Mouse (Mus musculus) T-helper 1 cell (primary cell): ENCODE measurements at regions not wholly inside any gene's neighbourhood (a gene's known extent, or its start where the extent isn't known, plus 50 kb on each side); places are given as distances from the start of the nearest gene placed in this dataset.

Experiments
- in situ Hi-C: fragments of 300-600 bp; cut with MboI, MseI; formaldehyde crosslinking; loops from one replicate; pipeline ENCODE4 v1.15.1; 2025; ENCODE audit warnings: high pct_unique_total_duplicates

DNA sequence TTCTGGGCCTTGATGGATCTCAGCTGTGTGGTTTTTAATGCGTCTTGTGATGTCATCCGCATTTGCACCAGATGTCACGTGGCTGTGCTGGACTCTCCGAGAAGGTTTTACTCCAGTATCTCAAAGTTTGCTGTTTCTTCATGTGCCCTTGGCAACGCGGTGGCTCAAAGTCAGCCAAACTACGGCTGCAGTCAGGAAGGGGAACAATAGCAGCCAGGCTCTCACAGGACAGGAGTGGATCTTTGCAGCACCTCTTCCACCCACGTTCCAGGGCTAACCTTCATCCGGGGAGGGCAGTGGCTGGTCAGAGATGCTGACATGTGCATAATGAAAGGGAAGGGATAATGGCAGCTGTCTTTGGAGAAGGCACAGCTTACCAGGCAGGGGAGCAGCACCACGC is 127.6 kb upstream of the Psmd7 start:
- in situ Hi-C loops = loop anchor here (5.0 kb wide), 1 partner anchor 34 kb away; no protein-coding TSS in a partner anchor

DNA sequence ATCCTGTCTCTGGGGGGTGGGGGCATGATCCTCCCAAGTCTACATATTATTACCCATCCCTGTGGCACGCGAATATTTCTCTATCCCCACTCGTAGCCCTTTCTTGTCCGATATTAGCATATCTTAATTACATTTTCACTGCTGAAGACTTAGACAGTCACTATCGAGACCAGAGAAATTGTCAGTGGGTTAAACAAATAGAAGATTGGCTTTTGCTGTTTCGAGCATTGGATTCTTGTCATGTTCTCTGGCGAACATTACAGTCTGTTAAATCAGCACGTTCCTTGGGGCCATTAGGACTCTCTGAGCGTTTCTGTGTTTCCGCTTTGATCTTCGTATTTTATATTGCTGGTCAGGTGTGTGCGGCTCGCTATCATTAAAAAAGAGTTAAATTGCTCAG is 129.6 kb upstream of the Psmd7 start:
- in situ Hi-C loops = loop anchor here (5.0 kb wide), 1 partner anchor 36 kb away; no protein-coding TSS in a partner anchor

DNA sequence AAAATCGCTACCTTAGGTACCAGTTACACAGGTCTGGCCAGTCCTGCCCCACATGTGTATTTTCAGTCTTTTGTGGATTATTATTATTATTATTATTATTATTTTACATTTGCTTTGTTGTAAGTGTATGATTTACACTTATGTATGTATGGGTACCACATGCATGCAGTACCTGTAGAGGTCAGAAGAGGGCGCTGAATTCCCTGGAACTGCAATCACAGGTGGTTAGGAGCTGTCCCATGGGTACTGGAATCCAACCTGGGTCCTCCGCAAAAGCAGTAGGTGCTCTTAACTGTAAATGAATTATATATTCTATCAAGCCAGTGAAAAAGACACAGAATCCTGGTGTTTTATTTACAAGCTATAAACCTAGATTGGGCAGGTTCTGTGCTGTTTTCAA is 131.4 kb upstream of the Psmd7 start:
- in situ Hi-C loops = loop anchor here (5.0 kb wide), 1 partner anchor 37 kb away; no protein-coding TSS in a partner anchor

DNA sequence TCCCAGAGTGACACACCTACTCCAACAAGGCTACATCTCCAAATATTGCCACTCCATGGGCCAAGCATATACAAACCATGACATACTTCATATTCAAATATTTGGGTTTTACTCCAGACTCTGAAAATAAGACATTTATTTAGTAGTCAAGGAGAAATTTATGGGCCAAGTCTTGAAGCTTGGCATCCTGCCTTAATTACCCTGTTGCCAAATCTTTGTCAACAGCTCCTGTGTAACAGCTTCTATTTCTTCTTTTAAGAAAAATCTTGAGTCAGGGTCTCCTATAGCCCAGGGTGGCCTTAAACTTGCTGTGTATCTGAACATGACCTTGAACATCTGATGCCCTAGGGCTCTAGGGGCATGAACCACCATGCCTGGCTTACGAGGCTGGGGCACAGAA is 138.5 kb upstream of the Psmd7 start:
- in situ Hi-C loops = no loop called here

DNA sequence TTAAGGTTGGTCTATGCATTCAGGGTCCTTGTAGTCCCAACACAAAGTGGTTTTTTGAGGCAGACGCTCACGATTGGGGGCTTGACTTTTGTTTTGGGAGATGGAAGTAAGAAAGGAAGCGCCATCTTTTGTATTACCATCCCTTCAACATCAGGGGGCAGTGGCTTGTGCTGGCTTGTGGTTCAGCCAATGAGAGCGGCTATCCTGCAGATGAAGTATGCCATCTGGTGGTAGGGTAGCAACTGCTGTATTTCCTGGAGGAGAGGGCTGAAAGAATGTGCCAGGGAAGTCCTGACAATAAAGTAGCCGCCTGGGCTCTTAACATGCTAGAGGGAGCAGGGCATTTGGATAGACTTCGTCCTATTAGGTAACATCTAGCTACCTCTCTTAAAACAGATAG is 139.0 kb upstream of the Psmd7 start:
- in situ Hi-C loops = no loop called here

DNA sequence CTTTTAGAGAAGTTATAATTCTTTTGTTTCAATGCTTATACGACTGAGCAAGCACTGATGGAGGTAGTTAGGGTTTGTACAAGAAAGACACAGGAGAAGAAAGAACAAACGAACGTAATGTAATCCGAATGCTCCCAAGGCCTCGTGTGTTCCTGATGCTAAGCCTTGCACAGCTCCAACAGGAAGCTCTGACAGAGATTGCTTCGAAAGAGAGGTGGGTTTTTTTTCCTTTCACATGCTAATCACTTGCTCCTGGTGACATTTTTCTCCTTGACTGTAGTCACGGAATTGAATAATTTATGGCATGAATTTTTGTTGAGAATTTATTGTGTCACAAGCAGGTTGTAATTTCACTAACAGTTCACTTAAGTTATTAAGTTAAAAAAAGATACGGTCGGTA is 150.8 kb upstream of the Psmd7 start:
- in situ Hi-C loops = no loop called here

DNA sequence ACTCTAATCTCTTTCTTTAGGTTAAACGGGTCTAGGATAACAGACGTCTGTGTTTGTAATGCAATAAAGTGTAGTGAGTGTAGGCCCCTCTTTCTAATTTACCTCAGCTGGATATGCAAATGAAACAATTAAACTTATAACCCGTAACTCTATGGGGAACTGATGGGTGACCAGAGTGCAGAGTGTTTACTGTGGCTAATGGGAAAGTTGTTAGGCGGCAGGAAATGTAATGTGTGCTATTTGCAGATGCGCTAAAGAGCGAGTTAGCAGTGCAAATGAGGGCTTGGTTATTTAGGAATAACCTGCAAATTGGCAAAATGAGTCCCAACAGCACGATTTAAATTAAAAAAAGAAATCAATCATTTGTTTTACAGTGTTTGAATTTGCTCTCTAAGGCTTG is 168.8 kb upstream of the Psmd7 start:
- in situ Hi-C loops = no loop called here

DNA sequence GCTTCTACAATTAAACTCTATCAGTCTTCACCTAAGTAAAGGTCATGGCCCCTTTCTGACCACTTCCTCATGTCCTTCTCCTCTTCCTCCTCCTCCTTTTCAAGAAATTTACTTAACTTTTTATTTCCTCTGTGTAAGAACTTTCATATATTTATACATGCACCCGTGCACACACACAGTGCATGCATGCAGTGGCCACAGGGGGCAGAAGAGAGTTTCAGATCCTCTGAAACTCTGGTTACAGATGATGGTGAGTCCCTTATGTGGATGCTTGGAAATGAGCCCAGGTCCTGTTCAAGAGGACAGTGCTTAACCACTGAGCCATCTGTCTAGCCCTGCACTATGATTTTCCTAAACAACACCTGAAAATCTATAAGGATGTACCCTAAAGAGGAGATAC is 170.4 kb upstream of the Psmd7 start:
- in situ Hi-C loops = no loop called here

DNA sequence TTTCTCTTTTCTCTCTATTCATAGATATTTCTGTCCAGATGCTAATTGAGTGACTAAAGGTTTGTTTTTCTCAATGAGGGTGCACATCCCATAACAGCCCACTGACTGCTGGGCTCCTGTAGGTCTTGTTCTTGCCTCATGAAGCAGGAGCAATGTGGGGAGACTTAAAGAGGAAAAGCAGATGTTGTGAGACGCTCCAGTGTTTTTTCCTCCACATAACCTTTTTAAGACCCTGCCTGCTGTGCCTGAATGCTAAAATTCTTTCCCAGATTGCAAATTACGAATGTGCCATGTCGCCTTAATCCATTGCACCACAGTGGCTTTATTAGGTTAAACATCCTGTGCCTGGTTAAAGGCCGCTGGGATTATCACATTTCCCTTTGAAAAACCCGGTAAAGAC is 165.5 kb upstream of the Zfhx3 start:
- in situ Hi-C loops = no loop called here

DNA sequence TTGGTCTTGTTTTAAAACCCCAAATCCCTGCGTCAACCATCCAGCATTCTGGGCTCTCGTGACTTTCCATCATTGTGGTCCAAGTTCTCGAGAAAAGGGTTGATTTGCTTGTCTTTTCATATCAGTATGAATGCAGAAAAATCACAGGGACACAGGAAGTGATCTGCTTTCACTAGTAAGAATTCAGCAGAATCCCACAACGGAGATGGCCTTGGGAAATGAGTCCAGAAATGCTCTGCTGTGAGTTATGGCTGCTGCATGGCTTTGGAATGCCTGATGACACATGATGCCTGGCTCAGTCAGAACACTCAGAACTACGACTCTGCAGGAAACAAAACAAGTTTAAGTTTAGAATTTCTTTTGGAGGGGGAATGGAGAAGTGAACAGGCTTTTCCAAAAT is 156.7 kb upstream of the Zfhx3 start:
- in situ Hi-C loops = no loop called here

DNA sequence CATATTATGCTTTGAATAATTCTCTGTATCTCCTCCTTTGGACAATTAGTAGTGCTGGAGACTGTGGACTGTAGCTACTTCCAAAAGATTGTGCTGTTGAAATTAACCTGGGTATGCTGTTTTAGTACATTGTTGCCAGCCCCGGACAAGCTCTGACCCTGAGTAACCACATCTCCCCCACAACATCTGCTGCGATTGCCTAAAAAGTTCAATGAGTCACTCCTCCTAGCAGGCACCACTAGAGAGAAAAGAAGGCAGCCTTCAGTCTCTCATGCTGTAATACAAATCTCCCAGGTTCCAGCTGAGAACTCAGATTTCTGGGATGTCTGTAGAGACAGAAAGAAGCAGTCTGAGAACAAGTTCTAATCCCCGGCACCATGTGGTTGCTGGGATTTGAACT is 150.2 kb upstream of the Zfhx3 start:
- in situ Hi-C loops = no loop called here

DNA sequence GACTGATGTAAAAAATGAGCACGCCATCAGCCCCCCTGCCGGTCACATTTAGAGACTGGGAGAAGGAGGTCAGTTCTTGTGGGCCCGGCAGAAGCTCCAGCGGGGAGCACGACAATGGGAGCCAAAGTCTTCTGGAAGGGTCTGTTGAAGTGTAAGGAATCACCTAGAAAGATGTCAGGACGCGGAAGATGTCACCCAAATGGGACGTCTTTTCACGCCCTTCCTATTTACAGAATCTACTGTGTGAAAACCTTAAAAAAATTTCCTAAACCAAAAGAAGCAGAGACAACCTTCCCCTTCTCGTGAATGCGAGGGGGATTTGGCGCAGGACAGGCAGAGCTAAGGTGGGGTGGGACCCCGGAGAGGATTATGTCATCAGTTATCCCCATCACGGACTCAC is 127.5 kb upstream of the Zfhx3 start:
- in situ Hi-C loops = no loop called here

DNA sequence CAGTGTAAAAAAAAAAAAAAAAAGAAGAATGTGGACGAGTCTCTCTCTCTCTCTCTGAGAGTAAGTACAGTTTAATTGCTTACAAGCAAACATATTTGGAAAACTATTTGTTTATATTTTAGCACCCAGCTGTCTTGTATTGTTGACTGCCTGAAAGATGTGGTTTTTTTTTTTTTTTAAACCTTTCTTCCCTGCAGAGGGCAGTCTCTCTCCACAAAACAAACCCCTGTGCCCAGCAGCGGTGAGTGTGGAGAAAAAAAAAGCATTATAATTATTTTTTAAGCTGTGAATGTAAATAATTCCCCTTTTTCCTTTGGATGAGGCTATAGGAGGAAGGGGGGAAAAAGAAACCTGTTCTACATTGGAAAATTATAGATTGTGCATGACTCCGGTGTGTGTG is 126.7 kb upstream of the Zfhx3 start:
- in situ Hi-C loops = no loop called here

DNA sequence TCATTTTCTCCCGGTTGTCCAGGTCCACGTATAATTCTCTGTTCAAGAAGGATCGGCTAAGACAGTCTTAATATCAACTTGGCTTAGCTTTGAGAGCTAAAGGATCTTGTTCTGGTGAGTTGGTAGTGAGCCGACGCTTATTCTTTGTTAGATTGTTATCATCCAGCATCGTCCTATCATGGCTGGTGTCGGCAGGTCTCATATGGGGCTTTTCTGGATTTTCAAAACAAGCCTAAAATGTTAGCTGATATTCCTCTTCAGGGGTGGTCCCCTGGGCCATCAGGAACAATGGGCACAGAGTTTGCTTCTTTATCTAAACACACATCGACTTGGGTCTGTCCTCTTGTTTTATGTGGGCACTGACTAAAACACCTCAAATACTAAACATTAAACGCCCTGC is 124.6 kb upstream of the Zfhx3 start:
- in situ Hi-C loops = no loop called here

DNA sequence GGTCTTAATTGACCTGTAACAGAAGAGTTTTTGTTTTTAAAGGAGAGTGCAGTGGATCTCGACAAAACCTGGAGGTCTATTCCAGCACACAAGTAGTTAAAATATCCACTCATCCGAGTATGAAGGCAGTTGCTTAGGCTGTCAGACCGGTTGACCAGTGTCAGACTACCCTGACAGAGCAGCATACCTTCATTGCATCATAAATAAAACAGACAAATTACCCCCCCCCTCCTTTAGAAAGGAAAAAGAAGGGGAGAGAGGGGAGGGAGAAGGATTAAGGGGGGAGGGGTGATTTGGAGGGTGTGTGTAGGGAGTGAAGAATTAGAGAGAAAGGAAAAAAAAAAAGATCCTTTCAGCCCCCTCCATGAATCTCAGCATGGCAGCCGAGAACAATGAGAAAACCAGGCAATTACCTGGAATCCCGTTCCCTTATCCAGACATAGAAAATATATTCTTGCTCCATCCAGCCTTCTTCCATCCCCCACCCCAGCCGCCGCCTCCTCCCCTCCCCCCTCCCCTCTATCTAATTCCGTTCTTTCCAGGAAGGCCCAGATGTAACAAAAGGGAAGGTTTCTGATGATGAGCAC is 122.2 kb upstream of the Zfhx3 start:
- in situ Hi-C loops = no loop called here

DNA sequence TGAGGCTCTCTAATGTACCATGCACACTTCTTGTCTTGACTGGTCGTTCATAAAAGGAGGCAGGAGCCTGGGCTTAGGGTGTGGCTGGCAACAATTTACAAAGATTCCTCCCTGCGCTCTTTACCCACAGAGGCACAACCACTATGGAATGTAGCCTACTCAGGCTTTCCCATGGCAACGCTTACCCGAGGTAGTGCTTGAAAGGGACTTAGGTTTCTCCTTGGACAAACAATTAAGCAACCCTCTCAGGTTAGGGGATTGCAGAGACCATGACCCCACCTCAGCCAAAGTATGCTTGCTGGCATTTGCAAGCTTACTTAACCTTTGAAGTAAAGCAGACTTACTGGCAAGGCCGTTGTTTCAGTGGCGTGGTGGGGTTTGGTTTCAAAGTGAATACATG is 120.9 kb upstream of the Zfhx3 start:
- in situ Hi-C loops = no loop called here

DNA sequence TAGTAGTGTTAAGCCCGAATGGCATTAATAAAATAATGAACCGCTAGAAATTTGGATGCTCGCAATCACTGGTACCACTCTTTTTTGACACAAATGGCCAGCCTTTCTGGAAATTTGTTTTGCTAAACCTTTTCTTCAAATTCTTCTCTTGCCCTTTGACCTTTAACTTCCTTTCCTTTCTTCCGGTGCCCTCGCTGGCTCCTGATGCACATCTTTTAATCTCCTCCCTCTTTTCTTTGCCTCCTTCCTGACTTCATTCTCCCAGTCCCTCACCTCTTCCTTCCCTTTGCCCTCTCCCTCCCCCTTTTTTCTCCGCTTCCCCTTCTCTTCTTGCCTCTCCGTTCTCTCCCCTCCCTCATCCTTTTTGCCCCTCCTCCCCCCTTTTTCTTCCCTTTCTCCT is 118.3 kb upstream of the Zfhx3 start:
- in situ Hi-C loops = no loop called here

DNA sequence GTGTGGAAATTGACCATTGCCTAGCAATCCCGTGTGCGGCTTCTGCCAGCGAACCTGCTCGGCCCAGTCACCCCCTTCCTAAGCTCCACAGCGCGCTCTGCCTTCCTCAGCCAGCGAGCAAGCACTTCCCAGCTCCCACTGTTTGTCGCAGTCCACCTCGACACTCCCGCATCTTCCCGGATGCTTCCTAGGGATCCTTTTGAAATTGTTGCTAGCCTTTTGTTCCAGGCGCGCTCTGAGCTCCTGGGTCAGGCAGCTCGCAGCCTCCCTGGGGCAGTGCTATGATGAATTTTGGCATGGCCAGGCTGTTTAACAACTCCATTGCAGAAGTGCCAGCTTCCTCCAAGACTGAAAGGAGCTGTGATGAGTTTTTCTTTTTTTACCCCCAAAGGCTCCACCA is 117.8 kb upstream of the Zfhx3 start:
- in situ Hi-C loops = no loop called here

DNA sequence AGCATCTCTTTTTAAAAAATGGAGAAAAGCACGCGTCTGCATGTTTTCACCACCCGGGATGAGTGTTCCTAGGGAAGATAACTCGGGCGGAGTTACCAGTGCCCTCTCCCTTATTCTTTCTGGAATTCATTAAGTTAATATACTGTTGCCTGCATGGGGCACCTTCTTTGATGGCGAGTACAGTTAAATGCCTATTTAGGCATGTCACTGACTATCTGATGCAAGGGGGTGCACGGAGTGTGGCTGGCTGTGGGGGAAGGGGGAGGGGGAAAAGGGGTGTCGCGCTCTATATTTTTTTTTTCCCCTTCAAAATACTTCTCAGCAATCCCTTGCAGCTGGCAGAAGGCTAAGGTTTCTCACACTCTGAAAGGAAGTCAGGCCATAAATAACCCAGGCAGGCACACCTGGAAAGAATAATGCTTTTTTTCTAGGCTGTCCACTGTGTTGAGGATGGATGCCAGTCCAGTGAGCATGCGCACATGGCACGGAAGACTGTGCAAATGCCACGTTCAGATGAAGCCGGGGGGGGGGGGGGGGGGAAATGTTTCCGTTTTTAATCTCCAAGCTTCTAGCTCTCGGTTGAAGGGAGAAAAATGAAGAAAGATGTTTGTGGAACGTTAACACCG is 114.8 kb upstream of the Zfhx3 start:
- in situ Hi-C loops = no loop called here

DNA sequence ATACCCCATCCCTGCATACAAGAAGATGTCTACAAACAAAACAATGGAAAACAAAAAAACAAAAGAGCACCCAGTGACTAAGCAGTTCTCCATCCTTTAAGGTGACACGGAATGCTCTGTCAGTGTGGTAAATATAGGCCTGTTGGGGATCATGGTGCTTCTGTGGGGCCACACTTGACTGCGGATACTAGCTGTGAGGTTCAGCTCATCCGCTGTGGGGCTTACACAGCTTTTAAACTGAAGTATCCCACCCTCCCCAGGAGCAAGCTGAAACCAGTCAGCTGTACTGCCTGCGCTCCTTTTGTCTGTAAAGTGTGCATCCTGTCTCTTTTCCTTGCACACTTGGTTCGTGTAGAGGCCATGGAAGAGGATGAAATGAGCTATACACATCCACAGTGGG is 113.9 kb upstream of the Zfhx3 start:
- in situ Hi-C loops = no loop called here

DNA sequence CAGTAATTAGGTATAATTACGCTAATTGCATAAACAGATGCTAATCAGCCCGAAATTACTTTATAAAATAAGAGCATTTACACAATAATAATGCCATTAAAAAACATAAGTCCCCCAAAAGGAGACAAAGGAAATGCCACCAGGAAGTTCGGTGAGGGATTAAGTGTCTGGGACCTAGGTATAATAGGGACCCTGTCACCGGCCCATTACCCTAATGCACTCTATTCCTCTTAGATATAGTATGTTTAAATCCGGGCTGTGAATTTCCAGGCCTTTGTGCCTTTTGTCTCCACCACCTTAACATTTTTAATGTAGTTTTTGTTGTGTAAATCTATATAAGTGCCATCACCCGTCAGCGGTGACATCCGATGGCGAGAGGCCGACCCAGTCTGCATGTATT is 109.0 kb upstream of the Zfhx3 start:
- in situ Hi-C loops = no loop called here

DNA sequence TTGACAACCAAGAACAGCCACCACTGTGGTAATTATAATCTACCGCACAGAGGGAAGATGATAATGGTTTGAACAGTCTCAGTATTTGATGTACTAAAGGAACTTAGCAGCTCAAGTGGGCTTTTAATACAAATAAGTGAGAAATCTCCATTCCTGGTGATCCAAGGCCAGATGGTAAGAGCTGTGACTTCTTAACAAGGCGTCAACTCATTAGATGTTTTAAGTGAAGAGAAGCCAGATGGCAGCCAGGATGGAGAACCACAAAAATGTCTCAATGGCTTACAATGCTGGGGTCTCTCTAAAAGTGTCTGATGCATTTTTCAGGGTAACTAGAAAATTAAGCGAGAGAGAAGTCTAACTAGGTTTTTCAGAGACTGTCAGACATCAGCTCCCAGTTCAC is 96.3 kb upstream of the Zfhx3 start:
- in situ Hi-C loops = no loop called here

DNA sequence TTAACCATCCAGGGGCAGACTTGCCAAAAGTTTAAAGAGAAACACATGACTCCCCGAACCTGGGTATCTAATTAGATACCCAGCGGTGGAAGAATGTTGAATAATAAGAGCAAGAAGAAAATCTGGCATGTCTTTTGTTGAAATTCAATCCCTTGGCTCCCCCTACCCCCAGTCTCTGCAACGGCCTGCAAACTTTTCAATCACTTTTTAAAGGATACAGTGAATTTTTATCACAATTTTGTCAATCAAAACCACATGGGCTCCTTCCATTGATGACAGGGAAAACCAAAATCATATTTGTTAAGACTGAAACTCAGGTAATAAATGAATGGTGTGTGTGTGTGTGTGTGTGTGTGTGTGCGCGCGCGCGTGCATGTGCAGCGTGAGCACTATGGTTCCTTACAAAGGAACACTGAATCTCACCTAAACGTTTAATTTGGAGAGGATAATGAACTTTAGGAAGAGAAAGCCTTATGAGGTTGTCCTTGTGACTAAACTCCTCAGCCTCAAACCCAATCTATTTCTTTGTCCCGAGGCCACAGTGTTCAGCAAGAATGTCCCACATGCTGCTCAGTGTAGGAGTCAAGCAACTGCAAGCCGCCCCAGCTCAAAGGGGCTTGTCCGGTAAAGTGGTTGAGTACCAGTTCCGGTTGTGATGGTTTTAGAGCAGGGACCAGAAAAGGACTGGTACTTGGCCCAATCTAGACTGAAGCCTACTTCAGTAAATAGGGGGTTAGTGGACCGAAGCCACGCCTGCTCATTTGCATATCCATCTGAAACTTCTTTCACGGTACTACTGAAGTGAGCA is 91.0 kb upstream of the Zfhx3 start:
- in situ Hi-C loops = no loop called here
